Mouse (Mus musculus) midbrain, postnatal 0 days (tissue): Measurements from ENCODE around the gene Mchr1. TPM values are rescaled to one million over a fixed set of nuclear protein-coding genes. Genes with fewer than 3 reads are reported as not detected.

Experiments
- ATAC-seq: fragments of 200-750 bp; cut with Nextera tagmentation; 2 replicates; pipeline ENCODE4 v1.8.0; 2017; ENCODE audit warnings: moderate number of reproducible peaks, mild to moderate bottlenecking, moderate TSS enrichment, moderate library complexity; ENCODE audit not compliant: low FRiP score
- DNase-seq: peaks from one replicate; pipeline ENCODE4 v3.0.0-alpha.2; 2015; ENCODE audit warnings: low spot score
- H3K27ac ChIP-seq: fragments of 300-500 bp; sonication (generic); 2 replicates; pipeline ENCODE4 v1.5.1; 2014; ENCODE audit warnings: low read depth, mild to moderate bottlenecking, low read length, mixed read lengths
- H3K27me3 ChIP-seq: fragments of 300-500 bp; sonication (generic); 2 replicates; pipeline ENCODE4 v1.6.1; 2014; ENCODE audit warnings: low read length, control low read depth, mixed read lengths; ENCODE audit not compliant: insufficient read depth
- H3K36me3 ChIP-seq: fragments of 300-500 bp; sonication (generic); 2 replicates; pipeline ENCODE4 v1.6.1; 2014; ENCODE audit warnings: low read length, control low read depth, mixed read lengths; ENCODE audit not compliant: insufficient read depth
- H3K4me1 ChIP-seq: fragments of 300-500 bp; sonication (generic); 2 replicates; pipeline ENCODE4 v1.6.1; 2014; ENCODE audit warnings: mild to moderate bottlenecking, control low read depth, antibody characterized with exemption, low read length, mixed read lengths; ENCODE audit not compliant: insufficient read depth
- H3K4me2 ChIP-seq: fragments of 300-500 bp; sonication (generic); 2 replicates; pipeline ENCODE4 v1.6.1; 2014; ENCODE audit warnings: low read depth, mild to moderate bottlenecking, low read length, mixed read lengths; ENCODE audit not compliant: poor library complexity, severe bottlenecking
- H3K4me3 ChIP-seq: fragments of 300-500 bp; sonication (generic); 2 replicates; pipeline ENCODE4 v1.5.1; 2014; ENCODE audit warnings: low read depth, mild to moderate bottlenecking, low read length, moderate library complexity
- H3K9ac ChIP-seq: fragments of 300-500 bp; sonication (generic); replicated peaks from 2 replicates; pipeline ENCODE4 v1.6.1; 2014; ENCODE audit warnings: mild to moderate bottlenecking, low read length, moderate library complexity, mixed read lengths; ENCODE audit not compliant: poor library complexity, severe bottlenecking
- H3K9me3 ChIP-seq: fragments of 300-500 bp; sonication (generic); 2 replicates; pipeline ENCODE4 v1.6.1; 2016; ENCODE audit warnings: low read length, control low read depth
- CTCF ChIP-seq: IDR thresholded peaks from 2 replicates; pipeline ENCODE4 v1.5.1; 2016; ENCODE audit warnings: antibody characterized with exemption, mild to moderate bottlenecking
- WGBS: fragments of 180-500 bp; shearing (Covaris S2); extraction: QIAGEN DNeasy Blood & Tissue Kit; methylation state at CpG from one replicate; pipeline ENCODE4 v1.1.7; 2014; 5-methylcytosine and 5-hydroxymethylcytosine counted together
- polyA plus RNA-seq: library from polyadenylated mRNA; unstranded; fragments of >200 nt; fragmentation: Nextera tagmentation; extraction: Ambion mirVana; gene quantifications from 2 replicates; pipeline ENCODE4 v1.2.1, GENCODE M21; 2015
- total RNA-seq: library from RNA; depleted of rRNA; stranded (reverse); fragments of >200 nt; gene quantifications from 2 replicates; pipeline ENCODE4 v1.2.3, GENCODE M21; 2014

The Mchr1 gene
- total and polyA plus RNA-seq, 2 experiments from 2014 or later, result 9.3 to 17.2 TPM

GRCm38 (mm10) chr15:81221446-81221845, 13.9 kb upstream of the Mchr1 start:
- Histone ChIP-seq H3K4me2 (no peak overlapping the region), H3K36me3 (no peaks in the 10 kb centered on the region), H3K9me3 (no peaks in the 10 kb centered on the region), H3K27me3 (no peaks in the 10 kb centered on the region), H3K27ac (no peak overlapping the region), H3K4me3 (no peak overlapping the region), H3K4me1 (no peaks in the 10 kb centered on the region), H3K9ac (no peak overlapping the region)
- WGBS, result 75% methylated on average over 6 of the region's 6 CpGs
- no peak for TF ChIP-seq CTCF
- DNase-seq (no peak), ATAC-seq (no peak)

DNA sequence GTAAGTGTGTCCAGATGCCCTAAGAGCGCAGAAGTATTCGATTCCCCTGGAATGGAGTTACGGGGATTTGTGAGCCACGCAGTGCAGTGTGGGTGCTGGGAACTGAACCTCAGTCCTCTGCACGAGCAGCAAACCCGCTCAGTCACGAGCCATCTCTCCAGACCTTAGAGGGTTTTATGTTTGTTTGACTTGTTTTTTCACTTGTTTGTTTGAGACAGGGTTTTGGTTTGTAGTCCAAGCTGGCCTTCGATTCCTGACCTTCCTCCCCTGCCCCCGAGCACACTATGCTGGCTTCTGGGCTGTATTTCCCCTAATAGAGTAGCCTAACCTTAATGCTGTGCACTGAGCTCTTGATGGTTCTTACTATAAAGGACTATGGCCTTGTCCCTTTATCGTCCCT, 10.3 kb upstream of the Mchr1 start:
- Histone ChIP-seq H3K4me2 (no peak overlapping the region), H3K9ac (no peak overlapping the region), H3K27me3 (no peaks in the 10 kb centered on the region), H3K4me1 (no peaks in the 10 kb centered on the region), H3K4me3 (no peak overlapping the region), H3K27ac (no peak overlapping the region), H3K36me3 (no peaks in the 10 kb centered on the region), H3K9me3 (no peaks in the 10 kb centered on the region)
- ATAC-seq (no peak), DNase-seq (no peak)
- WGBS, result 90% methylated on average over 10 of the region's 10 CpGs
- TF ChIP-seq CTCF, result no peak

DNA sequence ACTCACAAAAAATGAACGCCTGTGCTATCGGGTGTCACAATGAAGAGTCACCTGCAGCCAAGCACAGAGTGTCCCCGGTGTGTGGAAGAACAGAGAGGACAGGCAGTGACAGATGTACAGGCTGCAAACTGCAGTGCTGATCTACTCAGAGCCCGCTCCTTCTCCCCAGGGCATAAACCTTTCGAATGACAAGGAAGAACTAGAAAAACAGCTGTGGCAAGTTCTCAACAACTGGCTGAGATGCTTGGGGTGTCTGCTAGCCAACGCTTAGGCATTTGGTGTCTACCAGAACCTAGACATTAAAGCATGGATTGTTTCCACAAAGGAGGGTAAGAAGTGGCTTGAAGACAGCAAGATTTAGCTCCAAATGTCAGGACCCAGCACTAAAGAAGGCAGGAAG, 9.6 kb upstream of the Mchr1 start:
- DNase-seq (no peak), ATAC-seq (no peak)
- 86% methylated on average over 6 of the region's 6 CpGs for whole genome bisulfite sequencing
- Histone ChIP-seq H3K9me3 (no peaks in the 10 kb centered on the region), H3K9ac (no peak overlapping the region), H3K4me1 (no peaks in the 10 kb centered on the region), H3K4me3 (no peak overlapping the region), H3K27me3 (no peaks in the 10 kb centered on the region), H3K4me2 (no peak overlapping the region), H3K27ac (no peak overlapping the region), H3K36me3 (no peaks in the 10 kb centered on the region)
- TF ChIP-seq CTCF, result no peak

- TF ChIP-seq CTCF, result no peak
- ATAC-seq (no peak), DNase-seq (no peak)
- Histone ChIP-seq H3K4me3 (no peak overlapping the region), H3K36me3 (no peaks in the 10 kb centered on the region), H3K4me2 (no peak overlapping the region), H3K27ac (no peak overlapping the region), H3K9ac (no peak overlapping the region), H3K4me1 (no peaks in the 10 kb centered on the region), H3K27me3 (no peaks in the 10 kb centered on the region), H3K9me3 (no peaks in the 10 kb centered on the region)
- WGBS, result 42% methylated on average over 4 of the region's 4 CpGs
Measured at GRCm38 (mm10) chr15:81226796-81227195, 8.5 kb upstream of the Mchr1 start.

DNA sequence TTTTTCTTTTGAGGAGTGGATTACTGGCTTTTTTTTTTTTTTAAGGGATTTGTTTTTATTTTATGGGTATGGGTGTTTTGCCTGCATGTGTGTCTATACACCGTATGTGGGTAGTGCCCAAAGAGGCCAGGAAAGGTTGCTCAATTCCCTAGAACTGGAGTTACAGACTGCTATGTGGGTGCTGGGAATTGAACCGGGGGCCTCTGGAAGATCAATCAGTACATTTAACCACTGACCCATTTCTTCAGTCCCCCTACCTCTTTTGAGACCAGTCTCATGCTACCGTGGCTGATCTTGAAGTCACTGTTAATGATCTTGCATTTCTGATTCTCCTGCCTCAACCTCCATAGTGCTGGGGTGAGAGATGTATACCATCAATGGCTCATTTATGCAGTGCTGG, 8.0 kb upstream of the Mchr1 start:
- no peak overlapping the region for H3K27ac ChIP-seq
- no peaks in the 10 kb centered on the region for H3K4me1 ChIP-seq
- ATAC-seq (no peak), DNase-seq (no peak)
- WGBS, result 77% methylated on average over 3 of the region's 3 CpGs
- TF ChIP-seq CTCF, result no peak
- no peak overlapping the region for H3K9ac ChIP-seq
- no peak overlapping the region for H3K4me2 ChIP-seq
- no peaks in the 10 kb centered on the region for H3K27me3 ChIP-seq
- H3K4me3 ChIP-seq, result no peak overlapping the region
- H3K36me3 ChIP-seq, result no peaks in the 10 kb centered on the region
- no peaks in the 10 kb centered on the region for H3K9me3 ChIP-seq

GRCm38 (mm10) chr15:81228258-81228657, 7.0 kb upstream of the Mchr1 start:
- Histone ChIP-seq H3K36me3 (no peaks in the 10 kb centered on the region), H3K4me2 (no peak overlapping the region), H3K27ac (no peak overlapping the region), H3K9ac (no peak overlapping the region), H3K4me1 (no peaks in the 10 kb centered on the region), H3K9me3 (no peaks in the 10 kb centered on the region), H3K27me3 (no peaks in the 10 kb centered on the region), H3K4me3 (no peak overlapping the region)
- TF ChIP-seq CTCF, result no peak
- ATAC-seq (no peak), DNase-seq (no peak)
- WGBS, result 86% methylated on average over 3 of the region's 3 CpGs
